Mouse (Mus musculus): ENCODE results near the gene Anxa9.

DNA sequence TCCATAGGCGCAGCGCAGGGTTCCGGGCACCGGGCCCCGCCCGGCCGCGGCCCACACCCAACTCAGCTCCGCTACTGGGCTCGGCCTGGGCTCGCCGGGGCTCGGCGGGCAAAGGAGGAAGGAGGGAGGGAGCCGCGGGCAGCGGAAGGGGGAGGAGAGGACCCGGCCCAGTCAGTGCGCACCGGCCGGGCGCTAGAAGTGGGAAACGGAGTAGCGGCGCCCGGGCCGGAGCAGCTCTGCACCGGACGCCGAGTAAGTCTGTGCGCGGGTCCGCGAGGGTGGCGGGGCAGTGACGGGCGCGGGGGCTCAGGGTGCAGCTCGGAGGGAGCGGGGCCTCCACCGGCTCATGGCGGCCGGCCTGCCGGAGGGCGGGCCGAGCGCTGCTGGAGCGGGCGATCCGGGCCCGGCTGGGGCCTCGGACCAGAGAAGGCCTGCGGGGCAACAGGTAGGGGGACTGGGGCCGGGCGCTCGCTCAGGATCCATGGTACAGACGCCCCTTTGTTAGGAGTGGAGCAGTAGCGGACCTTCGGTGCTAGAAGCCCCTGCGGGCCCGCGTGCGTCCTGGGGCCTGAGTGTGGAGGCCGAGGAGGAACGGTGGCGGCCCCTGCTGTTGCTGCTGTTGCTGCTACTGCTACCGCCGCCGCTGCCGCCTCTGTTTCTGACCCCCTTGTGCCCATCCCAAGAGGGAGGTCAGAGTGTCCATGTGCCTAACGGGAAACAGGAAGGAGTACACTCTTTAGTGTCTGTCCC is 8.3 kb upstream of the Anxa9 start:
- no peak for TF ChIP-seq CTCF (IDR thresholded peaks at IDR 0.05; ENCODE audit: control insufficient read depth, insufficient read depth, insufficient replicate concordance, low read depth, low read length)
- peak; percentile 36 for TF ChIP-seq POLR2A (IDR thresholded peaks at IDR 0.05; ENCODE audit: control insufficient read depth, low read depth, low read length)

Data from testis, adult 2 months (tissue).